Mouse (Mus musculus): ENCODE data around the gene Pigp. TPM values are rescaled to one million over a fixed set of nuclear protein-coding genes. Genes with fewer than 3 reads are reported as not detected.
"Not testable (repeated sequence)": the region's sequence is repeated elsewhere in the genome, so short reads cannot be mapped to it uniquely, and the experiment has no call there.

Gene Pigp
- polyA plus RNA-seq, 1 experiment from 2014 or later, result 125 TPM

DNA sequence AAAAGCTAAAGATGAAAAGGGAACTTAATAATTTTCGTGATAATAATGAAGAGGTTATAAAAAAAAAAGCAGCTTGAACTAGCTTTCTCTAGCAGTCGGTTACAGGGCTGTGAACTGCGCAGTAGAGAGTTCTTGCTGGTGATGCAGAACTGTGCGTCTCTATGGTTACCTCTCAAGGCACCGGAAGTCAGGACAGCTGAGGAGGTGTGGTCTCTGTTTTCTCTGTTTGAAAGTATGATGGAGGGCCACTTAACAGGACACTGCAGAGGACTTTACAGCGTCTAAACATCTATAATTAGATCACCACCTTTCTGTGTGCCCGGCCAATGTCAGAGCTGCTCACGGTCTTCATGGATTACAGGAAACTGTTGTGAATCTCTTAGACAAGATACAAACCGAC, 17.2 kb downstream of the Pigp start:
- Histone ChIP-seq H3K36me3 (ENCODE audit: control insufficient read depth, insufficient read depth, low read length) (no peaks in the 10 kb centered on the region), H3K4me3 (ENCODE audit: low read depth, low read length) (no peak overlapping the region), H3K9me3 (ENCODE audit: control insufficient read depth, low read length) (no peaks in the 10 kb centered on the region), H3K9ac (ENCODE audit: low read depth, low read length) (no peak overlapping the region), H3K27me3 (replicated peaks; ENCODE audit: control insufficient read depth, insufficient read depth, low read length) (no peaks in the 10 kb centered on the region), H3K4me2 (ENCODE audit: low read depth, low read length) (no peak overlapping the region), H3K4me1 (ENCODE audit: control insufficient read depth, insufficient read depth, low read length) (peaks cover 3% of the 10 kb centered on the region; the same call in 1 of the 2 replicates), H3K27ac (replicated peaks; ENCODE audit: low read depth, low read length) (no peak overlapping the region)
- peak; percentile 20 for DNase-seq (ENCODE audit: low spot score)
- no peak for ATAC-seq (ENCODE audit: low read depth)
- 41% methylated on average over 9 of the region's 9 CpGs for WGBS

DNA sequence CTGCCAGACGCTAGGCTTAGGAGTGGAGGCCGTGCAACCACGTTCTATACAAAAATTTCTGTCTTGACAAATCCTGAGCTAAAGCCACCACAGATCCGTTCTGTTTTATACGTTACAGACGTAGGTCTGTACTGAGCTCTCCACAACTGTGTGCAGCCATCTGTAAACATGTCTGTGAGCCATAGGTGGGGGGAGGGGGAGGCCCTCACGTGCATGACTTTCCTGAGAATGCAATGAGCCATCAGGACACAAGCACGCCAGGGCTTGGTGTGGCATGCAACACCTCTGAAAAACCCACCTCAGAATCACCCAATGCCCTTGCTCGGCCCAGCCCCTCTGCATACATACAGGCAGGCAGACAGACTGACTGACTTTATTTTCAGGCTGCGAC, 21.4 kb downstream of the Pigp start:
- H3K9ac ChIP-seq (ENCODE audit: low read depth, low read length), result no peak overlapping the region
- H3K4me1 ChIP-seq (ENCODE audit: control insufficient read depth, insufficient read depth, low read length), result peaks cover 3% of the 10 kb centered on the region; the same call in 1 of the 2 replicates
- DNase-seq (ENCODE audit: low spot score) (no peak), ATAC-seq (ENCODE audit: low read depth) (peak; percentile 37; the same call in 1 of the 2 replicates)
- no peak overlapping the region for H3K4me2 ChIP-seq (ENCODE audit: low read depth, low read length)
- H3K9me3 ChIP-seq (ENCODE audit: control insufficient read depth, low read length), result no peaks in the 10 kb centered on the region
- H3K27me3 ChIP-seq (replicated peaks; ENCODE audit: control insufficient read depth, insufficient read depth, low read length), result no peaks in the 10 kb centered on the region
- H3K36me3 ChIP-seq (ENCODE audit: control insufficient read depth, insufficient read depth, low read length), result no peaks in the 10 kb centered on the region
- no peak overlapping the region for H3K27ac ChIP-seq (replicated peaks; ENCODE audit: low read depth, low read length)
- WGBS, result 42% methylated on average over 10 of the region's 10 CpGs
- no peak overlapping the region for H3K4me3 ChIP-seq (ENCODE audit: low read depth, low read length)

DNA sequence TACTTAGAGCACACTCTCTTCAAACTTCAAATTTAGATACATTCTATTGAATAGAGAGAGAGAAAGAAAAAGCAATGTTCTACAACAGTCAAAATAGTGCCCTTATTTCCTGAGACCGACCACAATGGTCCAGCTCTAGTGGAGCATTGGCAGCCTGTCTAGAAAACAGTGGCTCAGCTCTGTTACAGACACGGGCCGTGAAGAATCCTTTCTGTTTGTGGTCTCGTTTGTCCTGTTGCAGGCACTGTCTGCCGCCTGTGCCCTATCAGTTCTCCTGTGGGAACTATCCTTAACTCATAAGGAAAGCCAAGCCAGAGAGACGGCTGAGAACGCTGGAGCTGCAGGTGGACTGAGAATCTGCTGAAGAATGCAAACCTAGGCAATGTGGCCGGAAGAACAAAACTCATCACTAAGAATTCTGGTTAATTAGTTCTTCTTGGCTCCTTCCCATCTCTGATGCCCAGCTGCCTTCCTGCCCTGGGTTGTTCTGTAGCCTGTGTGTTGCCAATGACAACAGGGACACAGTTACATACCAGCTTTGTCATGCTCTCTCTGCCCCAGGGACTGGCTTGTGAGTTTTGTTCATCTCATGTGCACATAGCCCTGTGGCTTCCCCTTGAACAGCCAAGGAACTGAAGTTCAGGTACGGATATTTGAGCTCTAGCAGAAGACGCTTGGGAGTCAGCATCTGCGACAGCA, 21.9 kb downstream of the Pigp start:
- Histone ChIP-seq H3K36me3 (ENCODE audit: control insufficient read depth, insufficient read depth, low read length) (no peaks in the 10 kb centered on the region), H3K4me1 (ENCODE audit: control insufficient read depth, insufficient read depth, low read length) (peaks cover 3% of the 10 kb centered on the region; the same call in 1 of the 2 replicates), H3K27me3 (replicated peaks; ENCODE audit: control insufficient read depth, insufficient read depth, low read length) (no peaks in the 10 kb centered on the region), H3K9me3 (ENCODE audit: control insufficient read depth, low read length) (no peaks in the 10 kb centered on the region), H3K4me3 (ENCODE audit: low read depth, low read length) (no peak overlapping the region), H3K4me2 (ENCODE audit: low read depth, low read length) (no peak overlapping the region), H3K9ac (ENCODE audit: low read depth, low read length) (no peak overlapping the region), H3K27ac (replicated peaks; ENCODE audit: low read depth, low read length) (0 out of 2 replicates have a peak overlapping the region, but pooled peaks have one; percentile 29)
- WGBS, result 57% methylated on average over 11 of the region's 11 CpGs
- DNase-seq (ENCODE audit: low spot score), result peak; percentile 33
- 0 out of 2 replicates have a peak, but pooled peaks have one; percentile 50 for ATAC-seq (ENCODE audit: low read depth)

DNA sequence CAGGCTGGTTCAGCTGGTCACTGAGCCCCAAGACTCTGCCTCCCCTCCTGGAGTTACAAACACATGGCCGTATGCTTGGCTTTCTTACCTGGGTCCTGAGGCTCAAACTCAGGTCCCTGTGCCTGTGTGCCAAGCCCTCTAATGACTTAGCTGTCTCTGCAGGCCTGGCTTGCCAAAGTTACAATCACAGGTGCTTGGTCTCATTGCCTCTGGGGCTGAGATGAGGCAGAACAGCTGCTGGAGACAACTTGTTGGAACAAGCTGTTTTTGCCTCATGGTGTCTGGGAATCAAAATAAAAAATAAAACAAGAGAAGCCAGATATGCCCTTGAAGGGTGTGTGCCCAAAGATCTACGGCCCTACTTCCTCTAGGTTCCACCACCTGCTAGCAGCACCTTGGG, 22.9 kb downstream of the Pigp start:
- H3K27me3 ChIP-seq (replicated peaks; ENCODE audit: control insufficient read depth, insufficient read depth, low read length), result no peaks in the 10 kb centered on the region
- 78% methylated on average over 2 of the region's 2 CpGs for WGBS
- H3K9me3 ChIP-seq (ENCODE audit: control insufficient read depth, low read length), result no peaks in the 10 kb centered on the region
- H3K4me3 ChIP-seq (ENCODE audit: low read depth, low read length), result no peak overlapping the region
- ATAC-seq (ENCODE audit: low read depth) (0 out of 2 replicates have a peak, but pooled peaks have one; percentile 53), DNase-seq (ENCODE audit: low spot score) (peak; percentile 77)
- H3K36me3 ChIP-seq (ENCODE audit: control insufficient read depth, insufficient read depth, low read length), result no peaks in the 10 kb centered on the region
- no peak overlapping the region for H3K9ac ChIP-seq (ENCODE audit: low read depth, low read length)
- H3K27ac ChIP-seq (replicated peaks; ENCODE audit: low read depth, low read length), result no peak overlapping the region
- H3K4me2 ChIP-seq (ENCODE audit: low read depth, low read length), result no peak overlapping the region
- peaks cover 3% of the 10 kb centered on the region; the same call in 1 of the 2 replicates for H3K4me1 ChIP-seq (ENCODE audit: control insufficient read depth, insufficient read depth, low read length)

DNA sequence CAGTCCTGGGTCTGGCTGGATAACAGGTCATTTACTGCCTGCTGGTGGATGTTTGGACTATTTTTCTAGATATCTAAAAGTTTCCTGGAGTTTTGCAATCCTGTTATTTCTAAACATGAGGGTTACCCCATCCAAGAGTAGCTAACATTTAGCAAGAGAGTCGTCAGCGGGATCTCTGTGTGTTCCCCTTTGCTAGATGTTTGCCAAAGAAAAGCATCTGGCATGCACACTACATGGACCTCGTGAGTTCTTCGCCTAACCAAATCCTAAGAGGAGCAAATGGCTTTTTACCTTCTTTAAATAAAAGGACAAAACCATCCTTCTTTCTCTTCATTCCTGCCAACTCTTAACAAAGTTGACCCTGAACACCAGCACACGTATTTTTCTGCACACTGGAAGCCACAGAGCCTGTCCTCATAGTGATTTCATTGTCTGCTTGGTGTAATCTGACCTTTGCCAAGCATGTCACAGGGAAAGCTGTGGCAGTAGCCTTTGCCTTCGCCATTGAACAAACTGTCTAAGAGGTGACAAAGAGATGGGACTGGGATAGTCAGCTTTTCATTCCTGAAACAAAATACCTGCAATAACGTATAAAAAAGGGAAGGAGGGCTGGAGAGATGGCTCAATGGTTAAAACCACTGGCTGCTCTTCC, 24.4 kb downstream of the Pigp start:
- H3K9ac ChIP-seq (ENCODE audit: low read depth, low read length), result no peak overlapping the region
- 67% methylated on average over 7 of the region's 7 CpGs for WGBS
- H3K4me2 ChIP-seq (ENCODE audit: low read depth, low read length), result no peak overlapping the region
- H3K4me1 ChIP-seq (ENCODE audit: control insufficient read depth, insufficient read depth, low read length), result peaks cover 3% of the 10 kb centered on the region; the same call in 1 of the 2 replicates
- no peaks in the 10 kb centered on the region for H3K36me3 ChIP-seq (ENCODE audit: control insufficient read depth, insufficient read depth, low read length)
- H3K27ac ChIP-seq (replicated peaks; ENCODE audit: low read depth, low read length), result no peak overlapping the region
- no peak for ATAC-seq (ENCODE audit: low read depth)
- DNase-seq (ENCODE audit: low spot score), result no peak
- H3K9me3 ChIP-seq (ENCODE audit: control insufficient read depth, low read length), result no peaks in the 10 kb centered on the region
- no peaks in the 10 kb centered on the region for H3K27me3 ChIP-seq (replicated peaks; ENCODE audit: control insufficient read depth, insufficient read depth, low read length)
- H3K4me3 ChIP-seq (ENCODE audit: low read depth, low read length), result no peak overlapping the region

DNA sequence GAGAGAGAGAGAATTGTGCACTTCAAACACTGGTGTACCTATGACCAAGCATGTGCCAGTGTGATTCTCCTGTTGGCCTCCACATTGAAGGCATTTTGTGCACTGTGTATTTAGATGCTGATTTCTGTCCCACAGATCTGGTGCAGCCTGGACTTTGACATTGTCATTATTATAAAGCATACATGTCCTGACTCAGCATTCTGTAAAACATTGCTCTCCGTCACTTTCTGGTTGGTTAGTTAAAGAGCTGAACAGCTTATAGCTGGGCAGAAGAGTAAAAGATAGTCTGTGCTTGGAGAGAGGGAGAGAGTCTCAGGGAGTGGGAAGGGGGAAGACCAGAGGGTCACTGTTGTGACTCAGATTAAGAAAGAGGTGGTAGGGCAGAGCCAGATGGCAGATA, 25.9 kb downstream of the Pigp start:
- Histone ChIP-seq H3K27ac (replicated peaks; ENCODE audit: low read depth, low read length) (no peak overlapping the region), H3K4me1 (ENCODE audit: control insufficient read depth, insufficient read depth, low read length) (peaks cover 3% of the 10 kb centered on the region; the same call in 1 of the 2 replicates), H3K4me2 (ENCODE audit: low read depth, low read length) (no peak overlapping the region), H3K9ac (ENCODE audit: low read depth, low read length) (no peak overlapping the region), H3K27me3 (replicated peaks; ENCODE audit: control insufficient read depth, insufficient read depth, low read length) (no peaks in the 10 kb centered on the region), H3K4me3 (ENCODE audit: low read depth, low read length) (no peak overlapping the region), H3K9me3 (ENCODE audit: control insufficient read depth, low read length) (no peaks in the 10 kb centered on the region), H3K36me3 (ENCODE audit: control insufficient read depth, insufficient read depth, low read length) (no peaks in the 10 kb centered on the region)
- no peak for ATAC-seq (ENCODE audit: low read depth)
- WGBS, result 86% methylated on average over 1 of the region's 1 CpGs
- DNase-seq (ENCODE audit: low spot score), result no peak

DNA sequence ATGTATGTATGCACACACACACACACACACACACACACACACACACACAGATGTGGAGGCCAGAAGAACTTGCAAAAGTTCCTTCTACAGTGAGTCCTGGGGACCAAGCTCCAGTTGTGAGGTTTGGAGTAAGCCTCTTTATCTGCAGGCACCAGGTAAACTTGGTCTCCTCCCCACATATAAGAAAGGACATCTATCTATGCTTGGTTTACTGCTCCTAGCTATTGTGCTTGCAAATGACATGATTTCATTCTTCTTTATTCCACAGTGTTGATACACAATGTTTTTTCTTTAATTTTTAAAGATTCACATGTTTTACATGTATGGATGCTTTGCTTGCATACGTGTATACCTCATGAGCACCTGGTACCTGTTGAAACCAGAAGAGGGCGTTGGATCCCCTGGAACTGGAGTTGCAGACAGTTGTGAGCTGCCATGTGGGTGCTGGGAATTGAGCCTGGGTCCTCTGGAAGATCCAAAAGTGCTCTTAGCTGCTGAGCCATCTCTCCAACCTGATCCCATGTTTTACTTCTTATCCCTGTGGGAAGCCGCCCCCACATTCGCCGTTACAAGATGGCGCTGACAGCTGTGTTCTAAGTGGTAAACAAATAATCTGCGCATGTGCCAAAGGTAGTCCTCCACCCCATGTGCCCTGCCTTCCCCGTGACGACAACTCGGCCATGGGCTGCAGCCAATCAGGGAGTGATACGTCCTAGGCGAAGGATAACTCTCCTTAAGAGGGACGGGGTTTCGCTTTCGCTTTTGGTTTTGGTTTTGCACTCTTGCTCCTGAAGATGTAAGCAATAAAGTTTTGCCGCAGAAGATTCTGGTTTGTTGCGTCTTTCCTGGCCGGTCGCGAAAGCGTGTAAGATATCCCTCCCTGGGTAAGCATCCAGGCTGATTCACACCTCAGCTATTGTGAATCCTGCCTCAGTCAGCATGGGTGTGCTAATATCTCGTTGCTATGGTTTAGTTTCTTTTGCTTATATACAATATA, 32.2 kb downstream of the Pigp start:
- H3K4me3 ChIP-seq (ENCODE audit: low read depth, low read length); H3K9ac ChIP-seq (ENCODE audit: low read depth, low read length); ATAC-seq (ENCODE audit: low read depth); H3K4me2 ChIP-seq (ENCODE audit: low read depth, low read length); DNase-seq (ENCODE audit: low spot score); H3K27ac ChIP-seq (replicated peaks; ENCODE audit: low read depth, low read length); H3K9me3 ChIP-seq (ENCODE audit: control insufficient read depth, low read length); H3K36me3 ChIP-seq (ENCODE audit: control insufficient read depth, insufficient read depth, low read length); H3K4me1 ChIP-seq (ENCODE audit: control insufficient read depth, insufficient read depth, low read length); H3K27me3 ChIP-seq (replicated peaks; ENCODE audit: control insufficient read depth, insufficient read depth, low read length): not testable (repeated sequence)
- WGBS, result 92% methylated on average over 18 of the region's 22 CpGs

DNA sequence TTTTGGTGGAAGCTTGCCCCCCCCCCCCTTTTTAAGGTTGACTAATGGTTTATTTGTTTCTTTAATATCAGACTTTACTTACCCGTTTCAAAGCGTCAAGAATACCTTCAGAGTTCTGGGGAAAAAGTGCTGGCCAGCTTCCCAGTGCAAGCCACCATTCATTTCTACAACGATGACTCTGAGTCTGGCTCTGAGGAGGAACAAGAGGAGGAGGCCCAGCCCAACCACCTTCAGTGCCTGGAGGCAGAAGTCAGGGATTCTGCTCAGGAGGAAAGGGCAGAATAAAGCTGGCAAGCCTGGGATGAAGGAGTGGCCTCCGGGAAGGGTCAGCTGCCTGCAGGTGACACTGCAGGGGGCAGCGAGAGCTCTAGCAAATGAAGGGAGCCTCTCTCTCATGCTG, 36.0 kb downstream of the Pigp start:
- H3K9ac ChIP-seq (ENCODE audit: low read depth, low read length), result no peak overlapping the region
- ATAC-seq (ENCODE audit: low read depth) (no peak), DNase-seq (ENCODE audit: low spot score) (peak; percentile 13)
- H3K27ac ChIP-seq (replicated peaks; ENCODE audit: low read depth, low read length), result no peak overlapping the region
- no peaks in the 10 kb centered on the region for H3K27me3 ChIP-seq (replicated peaks; ENCODE audit: control insufficient read depth, insufficient read depth, low read length)
- no peaks in the 10 kb centered on the region for H3K4me1 ChIP-seq (ENCODE audit: control insufficient read depth, insufficient read depth, low read length)
- H3K4me3 ChIP-seq (ENCODE audit: low read depth, low read length), result no peak overlapping the region
- H3K36me3 ChIP-seq (ENCODE audit: control insufficient read depth, insufficient read depth, low read length), result no peaks in the 10 kb centered on the region
- WGBS, result 23% methylated on average over 5 of the region's 5 CpGs
- H3K9me3 ChIP-seq (ENCODE audit: control insufficient read depth, low read length), result no peaks in the 10 kb centered on the region
- no peak overlapping the region for H3K4me2 ChIP-seq (ENCODE audit: low read depth, low read length)
